Mouse (Mus musculus): Measurements from ENCODE around the gene Fam25c. TPM values are rescaled to one million over a fixed set of nuclear protein-coding genes. Genes with fewer than 3 reads are reported as not detected.
A peak's percentile ranks its signal among the peaks of the same experiment; 100 is the strongest.

The Fam25c gene
- polyA plus RNA-seq (2015; fragmentation: Nextera tagmentation; extraction: Ambion mirVana) = not detected in 2 replicates

DNA sequence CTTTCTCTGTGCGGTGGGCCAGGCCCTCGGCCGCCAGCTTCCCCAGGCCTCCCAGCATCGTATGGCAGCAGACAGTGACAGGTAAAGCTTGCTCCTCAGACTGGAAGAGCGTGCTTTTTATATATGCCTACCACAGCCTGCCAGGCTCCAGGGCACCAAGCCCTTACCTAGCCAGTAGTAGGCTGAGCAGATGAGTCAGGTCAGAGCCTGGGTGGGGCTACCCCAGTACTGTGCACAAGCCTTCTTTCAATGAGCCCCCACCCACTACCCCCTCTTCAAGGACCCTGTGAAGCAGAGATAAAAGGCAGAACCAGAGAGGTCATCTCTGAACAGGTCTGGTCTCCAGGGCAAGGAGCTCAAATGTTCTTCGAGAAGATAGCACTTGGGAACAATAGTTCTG, at the start of gene Fam25c:
Fam25c (minus strand) TSS at position 133 of the 400 bp plus-strand sequence.
- Histone ChIP-seq H3K4me3 (ENCODE audit: low read depth, low read length) (no peak within 1 kb of the TSS), H3K27ac (ENCODE audit: low read depth, low read length) (no peak within 1 kb of the TSS), H3K36me3 (ENCODE audit: control insufficient read depth, insufficient read depth) (no peaks in the 10 kb centered on the region), H3K27me3 (replicated peaks; ENCODE audit: control insufficient read depth, insufficient read depth, low read length) (no peaks in the 10 kb centered on the region), H3K4me2 (replicated peaks; ENCODE audit: low read depth) (no peak within 1 kb of the TSS), H3K9ac (ENCODE audit: low read depth, low read length) (no peak within 1 kb of the TSS), H3K4me1 (replicated peaks; ENCODE audit: control insufficient read depth, insufficient read depth, low read length) (no peaks in the 10 kb centered on the region), H3K9me3 (ENCODE audit: control insufficient read depth) (no peaks in the 10 kb centered on the region)
- ATAC-seq = no peak
- no peak for TF ChIP-seq CTCF (IDR thresholded peaks at IDR 0.05; ENCODE audit: low read depth)
- 77% methylated on average over 6 of the region's 6 CpGs for WGBS

GRCm38 (mm10) chr14:34403424-34403823, 48.2 kb upstream of the Fam25c start:
- H3K9ac ChIP-seq (ENCODE audit: low read depth, low read length) = no peak overlapping the region
- H3K9me3 ChIP-seq (ENCODE audit: control insufficient read depth) = no peaks in the 10 kb centered on the region
- no peak overlapping the region for H3K4me2 ChIP-seq (replicated peaks; ENCODE audit: low read depth)
- H3K4me3 ChIP-seq (ENCODE audit: low read depth, low read length) = no peak overlapping the region
- 99% methylated on average over 7 of the region's 7 CpGs for WGBS
- ATAC-seq = no peak
- peaks cover 33% of the 10 kb centered on the region for H3K36me3 ChIP-seq (ENCODE audit: control insufficient read depth, insufficient read depth)
- no peak for TF ChIP-seq CTCF (IDR thresholded peaks at IDR 0.05; ENCODE audit: low read depth)
- no peak overlapping the region for H3K27ac ChIP-seq (ENCODE audit: low read depth, low read length)
- H3K4me1 ChIP-seq (replicated peaks; ENCODE audit: control insufficient read depth, insufficient read depth, low read length) = no peaks in the 10 kb centered on the region
- H3K27me3 ChIP-seq (replicated peaks; ENCODE audit: control insufficient read depth, insufficient read depth, low read length) = no peaks in the 10 kb centered on the region

- Histone ChIP-seq H3K9me3 (ENCODE audit: control insufficient read depth) (no peaks in the 10 kb centered on the region), H3K9ac (ENCODE audit: low read depth, low read length) (no peak overlapping the region), H3K4me1 (replicated peaks; ENCODE audit: control insufficient read depth, insufficient read depth, low read length) (no peaks in the 10 kb centered on the region), H3K27ac (ENCODE audit: low read depth, low read length) (no peak overlapping the region), H3K4me3 (ENCODE audit: low read depth, low read length) (no peak overlapping the region), H3K27me3 (replicated peaks; ENCODE audit: control insufficient read depth, insufficient read depth, low read length) (no peaks in the 10 kb centered on the region), H3K36me3 (ENCODE audit: control insufficient read depth, insufficient read depth) (peaks cover 33% of the 10 kb centered on the region), H3K4me2 (replicated peaks; ENCODE audit: low read depth) (no peak overlapping the region)
- no peak for TF ChIP-seq CTCF (IDR thresholded peaks at IDR 0.05; ENCODE audit: low read depth)
- 67% methylated on average over 8 of the region's 8 CpGs for WGBS
- ATAC-seq = no peak
Observed at GRCm38 (mm10) chr14:34402871-34403270, 47.6 kb upstream of the Fam25c start.

DNA sequence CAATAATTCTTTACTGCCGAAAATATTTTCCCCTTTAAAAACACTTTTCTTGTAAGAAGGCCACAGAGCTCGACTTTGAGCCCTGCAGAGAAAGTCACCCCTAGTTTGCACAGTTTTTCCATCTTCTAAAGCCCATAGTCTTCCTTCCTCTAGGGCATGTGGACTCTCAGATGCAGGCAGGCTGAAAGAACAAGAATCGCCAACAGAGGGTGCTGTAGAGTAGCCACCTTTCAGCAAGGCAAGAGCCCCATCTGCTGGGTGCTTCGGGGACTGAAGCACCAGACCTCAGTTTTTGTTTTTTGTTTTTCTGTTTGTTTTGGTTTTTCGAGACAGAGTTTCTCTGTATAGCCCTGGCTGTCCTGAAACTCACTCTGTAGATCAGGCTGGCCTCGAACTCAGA, 45.9 kb upstream of the Fam25c start:
- H3K4me1 ChIP-seq (replicated peaks; ENCODE audit: control insufficient read depth, insufficient read depth, low read length) = no peaks in the 10 kb centered on the region
- 59% methylated on average over 6 of the region's 6 CpGs for WGBS
- no peak overlapping the region for H3K9ac ChIP-seq (ENCODE audit: low read depth, low read length)
- H3K27ac ChIP-seq (ENCODE audit: low read depth, low read length) = no peak overlapping the region
- peaks cover 19% of the 10 kb centered on the region for H3K36me3 ChIP-seq (ENCODE audit: control insufficient read depth, insufficient read depth)
- ATAC-seq = no peak; the same call in 1 of the 2 replicates
- no peaks in the 10 kb centered on the region for H3K27me3 ChIP-seq (replicated peaks; ENCODE audit: control insufficient read depth, insufficient read depth, low read length)
- no peak overlapping the region for H3K4me2 ChIP-seq (replicated peaks; ENCODE audit: low read depth)
- H3K9me3 ChIP-seq (ENCODE audit: control insufficient read depth) = no peaks in the 10 kb centered on the region
- peak; percentile 99 for TF ChIP-seq CTCF (IDR thresholded peaks at IDR 0.05; ENCODE audit: low read depth)
- H3K4me3 ChIP-seq (ENCODE audit: low read depth, low read length) = no peak overlapping the region

DNA sequence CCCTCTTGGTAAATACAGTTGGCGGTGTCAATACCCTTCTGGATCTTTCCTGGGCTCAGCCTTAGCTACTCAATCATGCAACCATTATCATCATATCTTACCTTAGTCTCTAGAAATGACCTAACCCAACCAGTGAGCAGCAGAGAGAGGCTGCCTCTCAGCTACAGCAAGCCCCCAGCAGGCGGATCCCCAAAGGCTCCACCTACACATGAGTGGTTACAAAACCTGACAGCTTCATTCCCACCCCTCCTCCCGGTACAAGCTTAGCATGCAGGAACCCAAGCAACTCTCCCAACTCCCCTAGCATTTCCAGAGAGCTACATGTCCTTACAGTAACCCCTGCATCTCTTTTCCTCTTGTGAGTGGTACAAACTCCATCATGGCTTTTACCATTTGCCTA, 44.8 kb upstream of the Fam25c start:
- Histone ChIP-seq H3K27ac (ENCODE audit: low read depth, low read length) (no peak overlapping the region), H3K9me3 (ENCODE audit: control insufficient read depth) (no peaks in the 10 kb centered on the region), H3K36me3 (ENCODE audit: control insufficient read depth, insufficient read depth) (peaks cover 9% of the 10 kb centered on the region; the same call in 1 of the 2 replicates), H3K4me3 (ENCODE audit: low read depth, low read length) (no peak overlapping the region), H3K4me1 (replicated peaks; ENCODE audit: control insufficient read depth, insufficient read depth, low read length) (no peaks in the 10 kb centered on the region), H3K4me2 (replicated peaks; ENCODE audit: low read depth) (no peak overlapping the region), H3K9ac (ENCODE audit: low read depth, low read length) (no peak overlapping the region), H3K27me3 (replicated peaks; ENCODE audit: control insufficient read depth, insufficient read depth, low read length) (no peaks in the 10 kb centered on the region)
- ATAC-seq = no peak
- WGBS = 88% methylated on average over 3 of the region's 3 CpGs
- no peak for TF ChIP-seq CTCF (IDR thresholded peaks at IDR 0.05; ENCODE audit: low read depth)

DNA sequence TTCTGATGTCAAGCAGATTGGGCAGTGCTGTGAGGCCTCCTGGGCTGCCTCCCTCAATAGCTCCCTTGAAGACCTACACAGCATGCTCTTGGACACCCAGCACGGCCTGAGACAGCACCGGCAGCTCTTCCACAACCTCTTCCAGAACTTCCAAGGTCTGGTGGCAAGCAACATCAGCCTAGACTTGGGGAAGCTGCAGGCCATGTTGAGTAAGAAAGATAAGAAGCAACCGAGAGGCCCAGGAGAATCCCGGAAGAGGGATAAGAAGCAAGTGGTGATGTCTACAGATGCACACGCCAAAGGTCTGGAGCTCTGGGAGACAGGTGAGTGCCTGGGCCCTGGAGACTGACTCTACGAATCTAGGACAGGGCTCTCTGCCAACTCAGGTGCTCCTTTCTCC, 44.1 kb upstream of the Fam25c start:
- H3K4me1 ChIP-seq (replicated peaks; ENCODE audit: control insufficient read depth, insufficient read depth, low read length) = no peaks in the 10 kb centered on the region
- 92% methylated on average over 6 of the region's 6 CpGs for WGBS
- no peak overlapping the region for H3K27ac ChIP-seq (ENCODE audit: low read depth, low read length)
- no peak overlapping the region for H3K4me2 ChIP-seq (replicated peaks; ENCODE audit: low read depth)
- no peak overlapping the region for H3K9ac ChIP-seq (ENCODE audit: low read depth, low read length)
- no peak for ATAC-seq
- H3K9me3 ChIP-seq (ENCODE audit: control insufficient read depth) = no peaks in the 10 kb centered on the region
- H3K36me3 ChIP-seq (ENCODE audit: control insufficient read depth, insufficient read depth) = peaks cover 9% of the 10 kb centered on the region; the same call in 1 of the 2 replicates
- H3K27me3 ChIP-seq (replicated peaks; ENCODE audit: control insufficient read depth, insufficient read depth, low read length) = no peaks in the 10 kb centered on the region
- no peak for TF ChIP-seq CTCF (IDR thresholded peaks at IDR 0.05; ENCODE audit: low read depth)
- no peak overlapping the region for H3K4me3 ChIP-seq (ENCODE audit: low read depth, low read length)

GRCm38 (mm10) chr14:34398901-34399300, 43.7 kb upstream of the Fam25c start:
- no peak overlapping the region for H3K4me2 ChIP-seq (replicated peaks; ENCODE audit: low read depth)
- H3K36me3 ChIP-seq (ENCODE audit: control insufficient read depth, insufficient read depth) = peaks cover 9% of the 10 kb centered on the region; the same call in 1 of the 2 replicates
- no peak overlapping the region for H3K9ac ChIP-seq (ENCODE audit: low read depth, low read length)
- TF ChIP-seq CTCF (IDR thresholded peaks at IDR 0.05; ENCODE audit: low read depth) = no peak
- H3K27me3 ChIP-seq (replicated peaks; ENCODE audit: control insufficient read depth, insufficient read depth, low read length) = no peaks in the 10 kb centered on the region
- H3K9me3 ChIP-seq (ENCODE audit: control insufficient read depth) = no peaks in the 10 kb centered on the region
- no peak overlapping the region for H3K4me3 ChIP-seq (ENCODE audit: low read depth, low read length)
- ATAC-seq = no peak
- WGBS = 90% methylated on average over 21 of the region's 21 CpGs
- no peaks in the 10 kb centered on the region for H3K4me1 ChIP-seq (replicated peaks; ENCODE audit: control insufficient read depth, insufficient read depth, low read length)
- H3K27ac ChIP-seq (ENCODE audit: low read depth, low read length) = no peak overlapping the region
